Mouse (Mus musculus) c-Kit-positive CD71-positive TER-119-positive erythroid progenitor cells, embryonic 14.5 days (primary cell): Measurements from ENCODE around the gene Hip1r.

Source experiments
- DNase-seq: peaks from one replicate; pipeline ENCODE4 v3.0.0-alpha.2; 2013; ENCODE audit warnings: low spot score

The Hip1r gene

DNA sequence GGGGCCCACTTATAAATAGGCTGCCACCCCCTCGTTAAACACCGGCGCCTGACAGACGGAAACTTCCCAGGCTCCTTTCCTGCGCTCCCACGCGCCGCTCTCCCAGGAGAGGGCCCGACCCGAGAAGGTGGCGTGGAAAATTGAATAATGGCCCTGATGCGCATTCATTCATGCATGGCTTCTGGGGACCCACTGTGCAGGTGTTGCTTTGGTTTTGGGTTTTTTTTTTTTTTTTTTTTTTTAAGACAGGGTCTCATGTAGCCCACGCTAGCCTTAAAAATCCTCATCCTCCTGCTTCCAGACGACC lies 704 bp downstream of the Hip1r start:
- DNase-seq: no peak

DNA sequence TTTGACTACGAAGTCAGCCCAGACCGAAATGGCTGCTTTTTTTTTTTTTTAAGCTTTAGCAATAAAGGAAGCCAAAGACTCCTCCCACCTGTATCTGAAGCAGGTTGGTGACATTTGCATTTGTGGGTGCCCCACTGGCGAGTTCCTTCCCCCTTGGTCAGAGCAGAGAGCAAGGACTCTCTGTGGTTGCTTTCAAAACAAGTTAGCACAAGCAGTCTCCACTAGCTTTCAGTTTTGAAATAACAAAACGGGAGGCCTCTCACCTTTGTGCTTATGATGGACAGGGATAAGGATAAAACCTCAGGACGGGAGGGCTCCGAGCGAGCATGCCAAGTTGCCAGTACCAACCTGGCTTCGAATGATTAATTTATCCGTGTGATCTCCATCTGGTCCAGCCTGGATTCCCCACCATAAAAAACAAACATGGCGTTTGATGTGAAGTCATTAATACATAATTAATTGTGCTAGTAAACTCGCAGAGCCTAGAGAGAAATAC lies 1.2 kb downstream of the Hip1r start:
- no peak for DNase-seq

DNA sequence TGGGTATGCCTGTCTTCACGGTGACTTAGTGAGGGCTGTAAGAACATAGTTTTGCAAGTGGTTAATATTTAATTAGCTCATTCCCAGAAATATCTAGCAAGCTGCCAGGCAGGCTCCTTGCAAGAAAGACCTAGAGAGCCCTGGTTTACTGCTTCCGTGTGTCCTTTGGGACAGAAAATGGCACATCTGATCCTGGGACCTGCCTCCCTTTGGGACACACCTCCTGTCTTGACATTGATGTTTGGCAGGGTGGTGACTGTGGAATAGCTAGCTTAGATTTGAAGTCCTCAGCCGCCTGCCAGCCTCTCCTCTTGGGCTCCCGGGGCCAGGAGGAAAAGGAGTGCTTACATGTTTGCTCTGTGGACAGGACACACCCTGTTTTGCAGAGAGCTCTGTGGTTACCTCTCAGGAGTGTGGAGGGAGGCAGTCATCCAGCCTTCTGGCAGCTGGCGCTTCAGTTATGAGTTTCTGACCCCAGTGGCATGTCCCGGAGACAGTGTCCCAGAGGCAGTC lies 2.3 kb downstream of the Hip1r start:
- DNase-seq: no peak

DNA sequence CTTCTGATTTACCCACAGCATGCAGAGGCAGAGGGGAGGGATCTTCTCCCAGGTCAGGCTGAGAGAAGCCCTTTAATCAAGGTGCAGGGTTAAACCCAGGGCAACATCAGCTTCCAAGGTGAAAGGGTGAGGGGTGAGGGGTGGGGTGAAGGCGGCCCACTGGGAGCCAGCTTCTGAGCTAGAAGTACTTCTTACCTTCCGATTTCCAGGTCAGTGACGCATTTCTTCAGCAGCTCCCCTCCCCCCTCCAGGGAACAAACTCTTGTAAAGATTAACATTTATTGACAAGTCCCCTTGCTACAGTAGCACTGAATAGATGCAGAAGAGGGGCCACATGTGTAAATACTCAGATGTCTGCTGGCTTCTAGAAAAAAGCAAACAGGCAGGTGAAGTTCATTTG lies 3.8 kb downstream of the Hip1r start:
- DNase-seq: no peak

DNA sequence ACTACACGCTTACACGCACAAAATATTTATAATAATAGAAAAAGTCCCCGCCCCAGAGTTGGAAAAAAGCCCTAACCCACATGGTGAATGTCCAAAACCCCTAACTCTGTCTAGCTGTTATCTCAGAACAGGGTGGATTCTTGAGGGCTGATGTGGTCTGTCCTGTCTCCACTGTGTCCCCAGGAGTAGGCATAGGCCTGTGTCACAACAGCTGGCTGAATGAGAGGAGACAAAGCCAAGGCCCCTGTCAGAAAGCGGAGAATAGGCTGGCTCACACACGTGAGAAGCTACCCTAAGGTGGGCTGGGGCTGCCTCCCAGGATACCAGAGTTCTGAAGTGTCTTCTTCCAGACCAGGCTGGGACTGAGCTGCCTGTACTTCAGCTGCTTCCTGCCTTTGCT lies 4.7 kb downstream of the Hip1r start:
- DNase-seq: no peak

DNA sequence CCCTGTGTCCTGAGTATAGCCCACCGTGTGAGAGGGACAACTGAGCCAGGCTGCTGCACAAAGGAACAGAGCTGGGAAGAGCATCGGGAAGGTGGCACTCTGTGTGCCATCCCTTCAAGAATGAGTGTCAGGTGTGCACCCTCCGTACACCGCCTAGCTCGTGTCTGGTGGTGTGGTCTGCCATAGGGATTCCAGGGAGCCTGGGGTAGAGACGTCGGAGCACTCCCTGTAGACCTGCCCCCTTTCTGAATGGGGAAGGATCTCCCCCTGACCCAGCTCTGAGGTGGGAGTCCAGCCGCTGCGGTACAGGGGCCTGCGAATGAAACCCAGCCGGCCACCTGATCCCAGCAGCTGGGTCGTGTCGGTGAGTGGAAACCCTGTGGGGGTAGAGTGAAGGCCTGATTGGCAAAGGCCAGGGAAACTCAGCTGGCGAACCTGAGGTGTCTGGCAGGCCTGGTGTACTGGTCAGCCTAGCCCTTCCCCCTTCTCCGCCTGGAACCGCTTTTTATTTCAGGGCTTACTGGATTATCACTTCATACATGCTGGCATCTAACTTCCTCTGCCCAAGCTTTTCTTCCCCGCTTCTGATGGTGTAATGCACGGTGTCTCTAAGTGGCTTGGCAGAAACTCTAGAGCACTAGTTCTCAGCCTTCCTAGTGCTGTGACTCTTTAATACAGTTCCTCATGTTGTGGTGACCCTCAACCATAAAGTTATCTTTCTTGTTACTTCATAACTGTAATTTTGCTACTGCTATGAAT lies 6.0 kb downstream of the Hip1r start:
- DNase-seq: no peak

DNA sequence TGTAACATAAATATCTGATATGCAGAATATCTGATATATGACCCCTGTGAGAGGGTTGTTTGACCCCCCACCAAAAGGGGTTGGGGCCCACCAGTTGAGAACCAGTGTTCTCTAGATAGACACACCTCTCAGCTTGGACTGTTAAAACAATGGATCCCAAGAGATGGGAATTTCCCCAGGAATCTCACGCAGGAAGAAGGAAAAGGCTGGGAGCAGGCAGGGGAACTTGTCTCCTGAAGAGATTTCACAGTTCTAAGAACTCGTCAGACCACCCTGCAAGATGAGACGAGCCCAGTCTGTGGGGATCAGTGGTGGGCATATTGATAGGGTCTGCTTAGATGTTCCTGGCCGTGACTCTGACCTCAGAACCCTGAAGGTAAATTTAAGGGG lies 6.5 kb downstream of the Hip1r start:
- no peak for DNase-seq

DNA sequence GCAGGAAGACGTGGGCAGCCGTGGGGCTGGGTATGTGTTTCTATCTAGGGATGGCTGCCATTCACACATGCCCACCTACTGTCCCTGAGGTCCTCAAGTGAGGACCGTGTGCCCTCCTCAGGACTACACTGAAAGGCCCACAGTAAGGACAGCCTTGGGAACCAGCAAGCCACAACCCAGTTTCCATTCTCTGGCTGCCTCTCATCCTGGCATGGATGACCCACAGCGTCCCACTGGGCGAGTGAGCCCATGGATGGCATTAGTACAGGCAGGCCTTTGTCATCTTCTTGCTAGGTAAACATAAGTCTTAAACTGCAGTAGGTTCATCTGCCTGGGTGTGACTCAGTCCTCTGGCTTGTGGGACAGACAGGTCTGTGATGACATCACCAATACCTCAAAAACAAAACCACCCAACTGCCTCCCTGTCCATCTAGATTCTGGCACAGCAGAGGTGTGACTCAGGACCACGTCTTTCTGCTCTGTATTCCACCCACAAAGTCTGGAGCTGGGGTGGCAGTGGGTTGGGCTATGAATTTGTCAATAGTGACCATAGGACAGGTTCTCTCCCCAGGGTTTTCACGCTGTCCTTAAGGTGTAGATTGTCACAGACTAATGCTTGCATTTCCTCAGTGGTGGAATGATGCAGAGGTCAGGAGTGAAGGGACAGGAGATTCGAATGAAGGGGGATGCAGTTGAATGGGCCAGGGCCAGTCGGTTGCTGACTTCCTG lies 7.3 kb downstream of the Hip1r start:
- no peak for DNase-seq

DNA sequence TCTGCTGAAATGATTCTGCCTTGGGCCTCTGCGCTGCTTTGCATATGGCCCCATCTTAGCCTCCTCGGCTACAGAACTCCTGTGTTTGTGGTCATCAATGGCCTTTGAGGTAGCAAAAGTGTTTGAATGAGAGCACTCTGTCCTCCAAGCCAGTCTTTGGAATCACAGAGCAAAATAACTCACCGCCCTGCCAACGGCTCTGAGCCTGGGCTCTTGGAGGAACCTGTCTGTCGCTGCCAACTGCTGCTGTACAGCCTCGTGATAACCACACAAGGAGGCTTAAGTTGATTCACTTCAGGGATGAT lies 7.8 kb downstream of the Hip1r start:
- DNase-seq: no peak

DNA sequence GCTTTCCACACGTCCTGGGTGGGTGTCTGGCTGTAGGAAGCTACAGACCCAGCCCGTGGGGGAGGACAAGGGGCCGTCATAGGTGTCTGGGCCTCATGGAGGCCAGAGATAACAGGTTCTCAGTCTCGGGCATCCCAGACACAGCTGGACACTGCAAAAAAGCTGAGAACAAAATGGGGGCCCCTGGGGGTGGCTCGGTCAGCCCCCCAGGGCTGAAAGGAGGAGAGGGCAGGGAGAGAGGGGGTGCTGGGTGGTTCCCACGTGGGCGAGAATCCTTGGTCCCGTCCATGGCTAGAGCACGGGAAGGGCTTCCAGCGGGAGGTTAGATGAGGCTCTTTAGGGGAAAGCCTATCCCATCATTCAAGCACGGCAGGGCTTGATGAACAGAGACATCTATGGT lies 9.4 kb downstream of the Hip1r start:
- no peak for DNase-seq

DNA sequence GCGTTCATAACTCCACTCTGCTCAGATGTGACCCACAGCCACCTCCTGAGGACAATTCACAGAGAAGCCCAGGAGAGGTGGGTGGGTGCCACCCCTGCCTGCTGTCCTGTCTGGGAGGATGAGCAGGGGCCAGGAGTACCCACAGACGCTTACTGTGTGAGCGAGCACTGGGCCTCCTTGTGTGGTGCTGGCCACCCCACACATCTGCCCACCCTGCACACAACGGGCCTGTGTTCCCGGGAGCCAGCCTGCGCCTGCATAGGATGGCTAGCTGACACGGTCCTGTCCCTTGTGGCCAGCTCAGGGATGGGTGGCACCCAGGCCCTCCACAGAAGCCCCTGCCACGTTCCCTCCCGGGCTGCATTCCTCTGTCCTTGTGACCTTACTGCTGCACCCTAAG lies 12.0 kb downstream of the Hip1r start:
- DNase-seq: no peak

DNA sequence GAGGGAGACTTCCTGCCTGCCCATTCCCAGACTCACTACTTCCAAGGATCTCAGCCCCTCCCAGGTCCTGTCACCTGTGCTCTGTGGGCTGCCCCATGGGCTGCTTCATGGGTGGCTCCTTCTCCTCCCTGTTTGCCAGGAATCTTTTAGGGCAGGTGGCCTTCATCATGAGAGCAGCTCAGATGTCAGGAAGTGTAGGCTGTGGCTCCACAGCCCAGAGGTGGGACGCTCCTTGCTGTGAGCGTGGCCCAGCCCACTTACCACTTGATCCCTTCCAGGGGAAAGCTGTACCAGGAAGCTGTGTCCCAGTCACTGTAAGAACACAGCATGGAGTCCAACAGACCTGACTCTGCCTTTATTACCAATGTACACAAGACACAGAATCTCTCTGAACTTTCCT lies 13.5 kb downstream of the Hip1r start:
- no peak for DNase-seq

DNA sequence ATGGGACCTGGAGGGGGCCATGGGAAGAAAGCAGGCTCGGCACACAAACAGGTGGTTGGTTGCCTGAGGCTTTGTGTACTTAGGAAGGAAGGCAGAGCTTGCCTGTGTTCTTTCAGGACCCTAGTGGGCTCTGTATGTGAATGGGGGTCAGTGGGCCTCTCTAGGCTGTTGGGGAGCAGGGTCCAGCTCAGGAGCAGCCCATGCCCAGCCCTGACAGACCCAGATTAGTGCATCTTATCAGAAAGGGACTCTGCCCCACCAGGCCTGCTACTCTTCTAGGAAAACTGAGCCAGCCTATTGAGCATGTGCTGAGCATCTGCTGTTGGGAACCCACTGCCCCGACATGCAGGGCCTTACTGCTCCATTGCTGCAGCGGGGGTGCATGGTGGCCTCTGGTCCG lies 14.1 kb downstream of the Hip1r start:
- no peak for DNase-seq

DNA sequence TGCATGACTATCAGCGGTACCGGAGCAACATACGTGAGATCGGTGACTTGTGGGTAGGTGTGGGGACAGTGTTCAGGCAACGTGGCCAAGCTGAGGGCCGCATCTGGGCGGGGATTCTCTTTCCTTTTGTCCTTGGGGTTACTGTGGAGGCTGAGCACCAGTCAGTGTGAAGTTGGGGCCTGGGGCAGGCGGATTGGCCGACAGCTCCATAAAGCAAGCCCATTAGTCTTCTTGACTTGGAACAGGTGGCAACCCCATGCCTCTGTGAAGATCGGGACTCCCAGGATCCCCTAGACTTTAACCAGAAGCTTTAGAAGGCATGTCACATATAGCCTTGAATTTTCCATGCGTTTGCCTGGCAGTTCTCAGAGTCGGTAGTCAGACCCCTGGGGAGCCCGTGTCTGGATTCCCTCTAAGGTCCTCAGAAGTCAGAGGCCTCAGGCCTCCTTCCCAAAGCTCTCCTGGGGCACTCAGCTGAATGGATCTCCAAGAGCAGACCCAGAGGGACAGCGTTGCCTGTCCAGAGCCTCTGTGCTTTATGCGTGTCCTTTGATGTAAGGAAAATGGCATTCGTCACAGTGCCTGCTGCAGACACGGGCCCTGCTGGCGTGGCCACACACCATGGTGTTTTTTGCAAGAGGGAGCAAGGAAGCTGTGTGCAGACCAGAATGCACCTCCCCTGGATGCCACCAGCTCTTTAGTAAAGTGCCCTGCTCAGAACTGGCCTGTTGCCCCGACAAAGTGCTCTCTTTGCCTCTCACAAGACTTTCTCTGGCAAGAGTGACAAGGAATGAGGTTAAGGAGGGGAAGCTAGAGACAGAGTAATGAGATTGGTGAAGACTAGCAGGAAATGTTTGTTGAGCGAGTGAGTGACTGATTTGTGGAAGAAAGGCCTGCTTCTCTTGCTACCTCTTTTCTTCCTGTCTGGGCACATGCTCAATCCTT lies 16.8 kb downstream of the Hip1r start:
- no peak for DNase-seq

DNA sequence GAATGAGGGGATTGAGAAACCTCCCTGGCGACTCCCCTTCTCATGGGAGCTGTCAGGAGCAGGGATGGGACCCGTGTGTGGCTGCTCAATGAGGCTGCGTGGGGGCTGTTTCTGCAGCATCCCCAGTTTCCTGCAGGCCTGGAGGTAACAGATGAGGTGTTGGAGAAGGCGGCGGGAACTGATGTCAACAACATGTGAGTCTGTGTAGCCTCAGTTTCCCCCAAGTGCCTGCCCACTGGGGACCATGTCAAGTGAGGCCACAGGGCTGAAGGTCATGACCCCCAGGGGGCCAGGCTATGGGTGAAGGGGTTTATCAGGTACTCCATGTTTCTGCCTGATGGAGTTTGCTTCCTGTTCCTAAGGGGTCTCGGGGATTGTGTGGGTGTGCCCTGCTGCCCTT lies 17.9 kb downstream of the Hip1r start:
- no peak for DNase-seq

DNA sequence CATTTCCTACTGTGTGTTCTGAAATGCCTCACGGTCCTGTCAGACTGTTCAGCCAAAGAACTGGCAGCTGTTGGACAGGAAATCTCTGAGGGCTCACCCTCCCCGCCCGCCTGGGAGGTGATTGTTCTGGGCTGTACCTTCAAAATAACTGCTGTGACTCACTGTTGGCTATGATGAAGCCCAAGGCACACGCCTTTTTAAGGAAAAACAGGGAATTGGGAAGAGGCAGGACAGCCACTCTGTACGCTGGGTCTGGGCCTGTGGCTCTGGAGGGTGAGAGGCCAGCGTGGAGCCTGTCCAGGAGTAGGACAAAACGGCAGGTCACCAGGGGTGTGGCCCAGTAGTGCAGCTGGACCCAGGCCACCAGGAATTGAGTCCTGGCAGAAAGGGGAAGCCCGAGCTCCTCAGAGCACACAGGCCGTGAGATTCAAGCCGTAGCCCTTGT lies 18.8 kb downstream of the Hip1r start:
- no peak for DNase-seq

DNA sequence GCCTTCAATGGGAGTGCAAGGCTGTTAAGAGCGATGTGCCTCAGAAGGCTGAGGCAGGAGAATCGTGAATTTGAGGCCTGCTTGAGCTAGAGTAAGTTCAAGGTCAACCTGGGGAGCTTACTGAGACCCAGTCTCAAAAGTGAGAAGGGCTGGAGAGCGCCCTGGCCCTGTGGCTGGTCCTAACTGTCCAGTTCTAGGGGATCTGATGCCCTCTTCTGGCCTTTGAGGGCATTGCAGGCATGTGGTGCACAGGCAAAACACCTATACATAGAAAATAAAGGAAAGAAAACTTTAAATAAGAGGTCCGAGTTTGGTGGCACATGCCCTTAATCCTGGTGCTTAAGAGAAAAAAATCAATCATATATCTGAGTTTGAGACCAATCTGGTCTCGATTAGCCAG lies 19.4 kb downstream of the Hip1r start:
- peak; percentile 66 for DNase-seq

DNA sequence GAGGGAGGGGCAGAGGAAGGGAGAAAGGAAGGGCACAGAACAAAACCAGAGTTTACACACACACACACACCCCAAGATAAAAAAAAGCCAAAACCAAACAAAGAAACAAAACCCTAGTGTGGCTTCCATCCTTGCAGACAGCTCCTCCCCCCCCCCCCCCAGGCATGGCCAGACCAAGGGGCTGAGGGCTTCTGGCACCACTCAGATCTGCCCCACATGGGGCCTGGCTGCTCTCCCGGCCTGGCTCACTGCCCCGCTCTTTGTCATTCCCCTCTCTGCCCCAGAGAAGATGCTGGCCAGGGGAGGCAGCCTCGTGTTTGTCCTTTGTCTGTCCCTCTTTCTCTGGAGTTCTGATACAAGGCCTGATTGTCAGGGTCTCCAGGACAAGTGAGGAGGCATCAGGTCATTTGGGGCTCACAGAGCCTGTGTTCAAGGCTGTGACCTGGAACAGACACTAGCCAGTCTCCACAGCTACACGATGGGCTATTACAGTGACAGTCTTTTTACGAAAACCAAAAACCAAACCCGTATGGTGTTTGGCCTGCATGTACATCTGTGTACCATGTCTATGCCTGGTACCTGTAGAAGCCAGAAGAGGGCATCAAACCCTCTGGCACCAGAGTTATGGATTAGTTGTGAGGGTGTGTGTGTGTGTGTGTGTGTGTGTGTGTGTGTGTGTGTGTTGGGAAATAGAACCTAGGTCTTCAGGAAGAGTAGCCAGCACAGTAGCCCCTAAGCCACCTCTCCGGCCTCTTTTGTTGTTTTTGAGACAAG lies 20.0 kb downstream of the Hip1r start:
- no peak for DNase-seq

DNA sequence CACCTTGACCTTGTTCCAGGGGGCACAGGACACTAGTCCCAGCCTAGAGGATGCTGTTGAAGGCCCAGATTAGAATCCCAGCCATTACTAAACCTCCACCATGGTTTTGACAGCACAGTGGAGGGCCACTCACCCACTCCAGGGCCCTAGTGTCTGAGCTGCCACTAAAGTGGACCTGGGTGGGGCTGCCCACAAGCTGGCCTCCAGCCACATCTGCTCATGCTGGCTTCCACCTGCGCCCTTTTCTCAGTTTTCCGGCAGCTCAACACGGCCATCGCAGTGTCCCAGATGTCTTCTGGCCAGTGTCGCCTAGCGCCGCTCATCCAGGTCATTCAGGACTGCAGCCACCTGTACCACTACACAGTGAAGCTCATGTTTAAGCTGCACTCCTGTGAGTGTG lies 21.0 kb downstream of the Hip1r start:
- DNase-seq: no peak

DNA sequence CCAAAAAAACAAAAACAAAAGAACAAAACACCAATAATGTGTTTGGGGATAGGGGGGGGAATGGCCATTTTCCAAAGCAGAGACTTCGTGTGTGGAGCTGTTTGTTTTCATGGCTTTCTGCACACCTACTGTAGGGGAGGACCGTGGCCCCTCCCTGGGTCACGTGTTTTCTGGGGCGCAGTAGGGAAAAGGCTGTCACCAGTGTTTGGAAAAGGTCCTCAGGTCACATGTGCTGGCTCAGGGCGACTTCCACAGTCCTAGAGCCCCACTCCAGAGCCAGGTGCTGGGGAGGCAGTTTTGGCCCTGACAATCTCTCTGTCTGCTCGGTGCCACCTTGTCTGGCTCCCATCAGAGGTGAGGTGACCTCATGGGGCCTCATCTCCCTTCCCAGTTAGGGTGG lies 22.0 kb downstream of the Hip1r start:
- no peak for DNase-seq

DNA sequence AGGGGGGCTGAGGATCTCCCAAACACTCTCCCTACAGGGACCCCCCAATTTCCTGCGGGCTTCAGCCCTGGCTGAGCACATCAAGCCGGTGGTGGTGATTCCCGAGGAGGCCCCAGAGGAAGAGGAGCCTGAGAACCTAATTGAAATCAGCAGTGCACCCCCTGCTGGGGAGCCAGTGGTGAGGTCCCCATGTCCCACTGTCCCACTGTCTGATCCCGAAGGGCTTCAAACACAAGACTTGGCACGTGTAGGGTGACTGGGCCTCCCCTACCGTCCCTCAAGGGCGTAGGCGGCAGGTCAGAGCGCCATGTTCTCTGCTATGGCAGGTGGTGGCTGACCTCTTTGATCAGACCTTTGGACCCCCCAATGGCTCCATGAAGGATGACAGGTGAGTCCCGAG lies 22.8 kb downstream of the Hip1r start:
- DNase-seq: no peak

DNA sequence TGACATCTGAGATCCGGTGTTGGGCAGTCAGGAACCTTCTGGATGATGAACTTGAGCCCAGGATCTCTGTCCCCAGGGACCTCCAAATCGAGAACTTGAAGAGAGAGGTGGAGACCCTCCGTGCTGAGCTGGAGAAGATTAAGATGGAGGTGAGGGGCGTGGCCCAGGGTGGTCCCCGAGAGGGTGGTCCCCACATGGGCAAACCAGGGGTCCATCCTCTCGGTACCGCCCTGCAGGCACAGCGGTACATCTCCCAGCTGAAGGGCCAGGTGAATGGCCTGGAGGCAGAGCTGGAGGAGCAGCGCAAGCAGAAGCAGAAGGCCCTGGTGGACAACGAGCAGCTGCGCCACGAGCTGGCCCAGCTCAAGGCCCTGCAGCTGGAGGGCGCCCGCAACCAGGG lies 23.3 kb downstream of the Hip1r start:
- no peak for DNase-seq
